Mouse (Mus musculus): ENCODE measurements at regions not wholly inside any gene's neighbourhood (a gene's known extent, or its start where the extent isn't known, plus 50 kb on each side); places are given as distances from the start of the nearest gene placed in this dataset.

DNA sequence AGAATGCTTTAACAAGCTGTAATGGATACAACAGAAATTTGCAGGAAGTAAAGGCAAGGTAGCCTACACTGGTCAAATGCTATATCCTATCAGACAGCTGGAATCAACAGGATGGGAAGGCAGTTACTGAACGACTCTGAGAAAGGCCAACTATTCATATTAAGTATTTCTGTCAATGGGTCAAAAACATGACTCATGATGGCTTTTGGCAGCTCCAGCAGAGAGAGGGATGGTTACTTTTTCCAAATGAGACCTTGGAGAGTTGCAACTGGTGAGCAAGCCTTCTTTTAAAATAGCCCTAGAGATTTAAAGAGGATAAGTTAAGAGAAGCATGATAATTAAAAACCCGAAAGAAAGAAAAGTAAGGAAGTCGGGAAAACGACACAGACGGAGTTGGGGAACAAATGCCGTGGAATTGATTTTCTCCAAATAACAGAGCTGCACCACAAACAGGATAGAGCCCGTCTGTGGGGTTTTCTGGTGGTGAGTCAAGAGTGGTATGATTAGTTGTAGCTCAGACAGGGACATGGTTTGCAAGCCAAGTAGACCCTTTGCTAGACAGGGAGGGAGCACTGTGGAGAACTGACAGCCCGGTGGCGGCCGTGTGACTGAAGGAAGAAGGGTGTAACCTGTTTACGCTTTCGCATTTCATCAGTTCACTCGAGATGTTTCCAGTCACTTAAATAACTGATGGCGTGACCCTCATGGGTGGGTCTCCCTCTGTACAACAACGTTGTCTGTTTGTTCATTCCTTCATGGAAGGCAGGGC, 3638.1 kb upstream of the Gm7489 start:
- TF ChIP-seq CTCF (IDR thresholded peaks at IDR 0.05; ENCODE audit: extremely low read depth, insufficient read depth, low read length) (no peak), POLR2A (IDR thresholded peaks at IDR 0.05; ENCODE audit: extremely low read depth, insufficient read depth, low read length) (no peak)
- no peak overlapping the region for H3K4me3 ChIP-seq (ENCODE audit: insufficient read depth, low read length)
- no peaks in the 10 kb centered on the region for H3K4me1 ChIP-seq (ENCODE audit: control insufficient read depth, insufficient read depth, low read length)
- H3K27ac ChIP-seq (ENCODE audit: insufficient read depth, low read length), result no peak overlapping the region

DNA sequence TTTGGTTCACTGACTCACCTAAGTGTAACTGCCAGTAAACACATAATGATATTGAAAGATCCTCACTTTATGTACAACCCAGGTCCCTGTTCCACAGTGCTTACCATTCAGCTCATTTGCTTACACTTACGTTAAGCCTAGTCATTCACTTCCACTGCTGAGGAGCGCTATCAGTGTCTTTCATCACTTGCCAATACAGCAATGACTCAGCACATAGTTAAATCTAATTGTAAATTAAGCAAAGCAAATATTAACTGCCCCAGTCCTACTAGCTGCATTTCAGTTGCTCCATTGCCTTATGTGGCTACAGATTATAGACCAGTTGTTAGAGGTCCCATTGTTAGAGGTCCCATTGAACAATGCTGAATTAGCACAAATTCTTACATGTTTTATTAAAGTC, 3624.6 kb upstream of the Gm7489 start:
- TF ChIP-seq CTCF (IDR thresholded peaks at IDR 0.05; ENCODE audit: extremely low read depth, insufficient read depth, low read length) (no peak), POLR2A (IDR thresholded peaks at IDR 0.05; ENCODE audit: extremely low read depth, insufficient read depth, low read length) (no peak)
- no peaks in the 10 kb centered on the region for H3K4me1 ChIP-seq (ENCODE audit: control insufficient read depth, insufficient read depth, low read length)

DNA sequence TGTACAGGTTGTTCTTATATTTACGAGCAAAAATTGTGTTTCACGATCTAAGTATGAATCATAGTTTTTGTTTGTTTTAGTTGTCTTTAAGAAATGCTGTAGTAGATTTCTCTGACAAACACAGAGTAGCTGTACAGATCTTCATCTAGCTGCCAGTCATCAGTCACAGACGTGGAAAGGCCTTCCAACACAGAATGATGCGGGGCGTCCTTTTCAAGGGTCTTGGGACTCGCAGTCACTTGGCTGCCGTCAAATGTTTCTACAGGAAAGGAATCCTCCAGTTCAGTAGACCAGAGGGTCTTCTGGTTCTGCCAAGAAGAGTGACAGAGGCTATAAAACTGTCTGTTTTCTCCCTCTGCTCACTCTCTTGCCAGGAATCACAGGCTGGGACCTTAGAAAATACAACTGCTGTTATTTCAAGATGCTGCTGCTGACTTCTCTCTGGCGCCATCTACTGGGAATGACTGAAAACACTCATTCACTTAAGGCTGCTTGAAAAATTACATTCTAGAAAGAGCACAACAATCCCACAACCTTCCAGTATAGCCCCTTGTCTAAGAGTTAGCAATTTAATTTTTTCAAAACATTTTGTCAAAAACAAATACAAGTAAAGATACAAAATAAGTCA, 3623.3 kb upstream of the Gm7489 start:
- Histone ChIP-seq H3K4me1 (ENCODE audit: control insufficient read depth, insufficient read depth, low read length) (no peaks in the 10 kb centered on the region), H3K27ac (ENCODE audit: insufficient read depth, low read length) (no peak overlapping the region), H3K4me3 (ENCODE audit: insufficient read depth, low read length) (no peak overlapping the region)
- TF ChIP-seq POLR2A (IDR thresholded peaks at IDR 0.05; ENCODE audit: extremely low read depth, insufficient read depth, low read length) (no peak), CTCF (IDR thresholded peaks at IDR 0.05; ENCODE audit: extremely low read depth, insufficient read depth, low read length) (peak; percentile 69)

More for the DNA sequence above, 3624.6 kb upstream of the Gm7489 start:
- Histone ChIP-seq H3K4me3 (ENCODE audit: insufficient read depth, low read length) (no peak overlapping the region), H3K27ac (ENCODE audit: insufficient read depth, low read length) (no peak overlapping the region)

DNA sequence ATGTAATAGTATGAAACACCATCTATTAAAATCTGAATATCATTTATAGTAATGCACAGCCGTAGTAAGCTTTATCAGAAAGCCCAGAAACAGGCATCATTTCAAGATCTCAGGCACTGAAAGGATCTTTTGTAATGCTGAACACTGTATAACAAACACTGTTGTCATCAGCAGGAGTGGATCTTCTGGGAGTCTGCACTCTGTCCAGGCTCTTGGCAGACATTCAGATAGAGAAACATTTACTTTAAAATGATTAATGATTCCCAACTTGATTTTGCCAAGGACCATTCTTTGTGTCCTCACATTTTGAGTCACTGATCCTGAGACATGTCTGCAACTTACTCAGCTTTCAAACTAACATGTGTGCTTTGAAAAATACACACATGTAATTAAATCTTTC, 3617.2 kb upstream of the Gm7489 start:
- TF ChIP-seq POLR2A (IDR thresholded peaks at IDR 0.05; ENCODE audit: extremely low read depth, insufficient read depth, low read length) (no peak), CTCF (IDR thresholded peaks at IDR 0.05; ENCODE audit: extremely low read depth, insufficient read depth, low read length) (no peak)
- no peaks in the 10 kb centered on the region for H3K4me1 ChIP-seq (ENCODE audit: control insufficient read depth, insufficient read depth, low read length)
- no peak overlapping the region for H3K4me3 ChIP-seq (ENCODE audit: insufficient read depth, low read length)
- no peak overlapping the region for H3K27ac ChIP-seq (ENCODE audit: insufficient read depth, low read length)

DNA sequence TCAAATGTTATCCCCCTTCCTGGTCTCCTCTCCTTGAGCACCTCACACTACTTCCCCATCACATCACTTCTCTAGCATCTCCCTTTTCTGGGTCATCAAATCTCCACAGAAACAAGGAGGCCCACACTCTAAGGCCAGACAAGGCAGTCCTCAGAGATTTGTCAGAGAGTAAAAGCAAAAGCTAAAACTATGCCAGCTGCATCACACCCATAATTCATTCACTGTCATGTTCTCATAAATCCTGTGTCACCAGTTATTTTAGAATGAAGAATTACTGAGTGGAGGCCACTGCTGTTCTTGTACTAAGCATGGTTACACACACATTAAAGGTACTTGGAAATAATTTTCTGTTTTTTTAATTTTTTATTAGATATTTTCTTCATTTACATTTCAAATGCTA, 3613.1 kb upstream of the Gm7489 start:
- H3K27ac ChIP-seq (ENCODE audit: insufficient read depth, low read length), result no peak overlapping the region
- TF ChIP-seq CTCF (IDR thresholded peaks at IDR 0.05; ENCODE audit: extremely low read depth, insufficient read depth, low read length) (no peak), POLR2A (IDR thresholded peaks at IDR 0.05; ENCODE audit: extremely low read depth, insufficient read depth, low read length) (no peak)

DNA sequence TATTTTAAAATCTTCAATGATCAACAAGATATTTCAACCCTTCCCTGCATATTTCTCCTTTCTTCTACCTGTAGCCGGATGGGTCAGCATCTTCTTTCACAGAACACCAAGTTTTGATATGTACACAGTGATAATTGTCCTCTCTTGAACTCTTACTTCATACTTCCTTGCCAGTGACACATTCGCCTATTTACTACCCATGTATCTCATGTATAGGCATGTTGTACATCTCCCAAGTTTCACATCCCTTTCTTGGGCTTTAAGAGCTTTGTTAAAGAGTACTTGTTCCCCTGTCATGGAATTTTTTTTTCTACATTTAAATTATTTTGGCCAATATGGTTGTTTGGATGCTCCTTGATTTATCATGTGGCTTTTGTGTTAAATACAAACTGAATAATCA, 3602.1 kb upstream of the Gm7489 start:
- no peaks in the 10 kb centered on the region for H3K4me1 ChIP-seq (ENCODE audit: control insufficient read depth, insufficient read depth, low read length)
- no peak overlapping the region for H3K4me3 ChIP-seq (ENCODE audit: insufficient read depth, low read length)
- no peak for TF ChIP-seq CTCF (IDR thresholded peaks at IDR 0.05; ENCODE audit: extremely low read depth, insufficient read depth, low read length)
- TF ChIP-seq POLR2A (IDR thresholded peaks at IDR 0.05; ENCODE audit: extremely low read depth, insufficient read depth, low read length), result no peak
- H3K27ac ChIP-seq (ENCODE audit: insufficient read depth, low read length), result no peak overlapping the region

More for the DNA sequence above, 3613.1 kb upstream of the Gm7489 start:
- H3K4me3 ChIP-seq (ENCODE audit: insufficient read depth, low read length), result no peak overlapping the region
- H3K4me1 ChIP-seq (ENCODE audit: control insufficient read depth, insufficient read depth, low read length), result no peaks in the 10 kb centered on the region

DNA sequence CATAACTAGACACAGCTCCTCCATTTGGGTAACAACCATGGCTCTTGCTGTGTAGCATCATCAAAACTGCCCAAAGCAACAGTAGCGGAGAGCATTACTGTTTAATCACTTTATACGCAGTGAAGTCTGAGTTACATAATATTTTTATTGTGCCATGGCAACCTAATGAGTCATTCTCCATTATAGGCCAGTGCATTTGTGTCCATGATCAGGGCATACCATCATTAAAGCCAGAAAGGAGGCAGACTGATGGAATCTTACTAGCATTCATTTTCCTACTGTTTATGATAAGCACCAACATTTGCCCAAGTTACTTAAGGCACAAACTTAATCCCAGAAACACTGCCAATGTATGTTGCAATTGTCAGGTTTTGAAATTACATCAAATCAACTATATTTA, 3601.2 kb upstream of the Gm7489 start:
- TF ChIP-seq CTCF (IDR thresholded peaks at IDR 0.05; ENCODE audit: extremely low read depth, insufficient read depth, low read length) (no peak), POLR2A (IDR thresholded peaks at IDR 0.05; ENCODE audit: extremely low read depth, insufficient read depth, low read length) (no peak)
- Histone ChIP-seq H3K4me1 (ENCODE audit: control insufficient read depth, insufficient read depth, low read length) (no peaks in the 10 kb centered on the region), H3K4me3 (ENCODE audit: insufficient read depth, low read length) (no peak overlapping the region), H3K27ac (ENCODE audit: insufficient read depth, low read length) (no peak overlapping the region)

DNA sequence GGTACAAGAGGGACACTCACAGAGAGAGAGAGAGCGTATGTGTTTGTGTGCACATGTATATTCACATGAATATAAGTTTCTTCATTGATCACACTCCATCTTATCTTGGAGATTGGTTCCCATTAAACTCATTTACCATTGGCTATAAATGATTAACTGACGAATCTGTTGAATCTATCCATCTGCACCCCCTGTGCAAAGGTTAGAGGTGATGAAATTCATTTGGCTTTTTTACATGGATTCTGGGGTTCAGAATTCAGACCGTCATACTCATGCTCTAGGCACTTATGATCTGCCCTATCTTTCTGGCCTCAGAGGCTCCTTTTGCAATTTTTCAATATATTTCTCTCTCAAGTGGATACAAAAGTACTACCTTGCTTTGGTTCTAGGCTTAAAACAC, 3582.9 kb upstream of the Gm7489 start:
- no peak overlapping the region for H3K4me3 ChIP-seq (ENCODE audit: insufficient read depth, low read length)
- no peak overlapping the region for H3K27ac ChIP-seq (ENCODE audit: insufficient read depth, low read length)
- TF ChIP-seq POLR2A (IDR thresholded peaks at IDR 0.05; ENCODE audit: extremely low read depth, insufficient read depth, low read length), result no peak
- no peak for TF ChIP-seq CTCF (IDR thresholded peaks at IDR 0.05; ENCODE audit: extremely low read depth, insufficient read depth, low read length)
- H3K4me1 ChIP-seq (ENCODE audit: control insufficient read depth, insufficient read depth, low read length), result no peaks in the 10 kb centered on the region

DNA sequence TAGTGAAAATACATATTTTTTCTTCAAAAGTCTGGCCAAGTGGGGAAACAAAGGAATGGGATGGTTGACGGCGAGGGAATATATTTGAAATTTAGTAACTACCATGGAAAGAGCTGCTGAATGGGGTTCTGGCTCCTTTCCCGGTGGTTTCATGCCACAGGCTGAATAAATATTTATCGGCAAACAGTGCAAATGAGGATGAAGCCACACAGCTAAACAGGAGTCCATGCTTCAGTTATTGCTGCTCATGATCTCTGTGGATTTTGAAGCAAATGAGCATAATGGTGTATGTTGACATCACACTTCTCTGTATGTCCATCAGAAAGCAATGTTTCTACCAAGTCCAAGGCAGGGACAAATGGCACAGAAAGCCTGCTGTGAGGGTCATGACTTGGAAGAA, 3580.6 kb upstream of the Gm7489 start:
- Histone ChIP-seq H3K4me3 (ENCODE audit: insufficient read depth, low read length) (no peak overlapping the region), H3K27ac (ENCODE audit: insufficient read depth, low read length) (no peak overlapping the region), H3K4me1 (ENCODE audit: control insufficient read depth, insufficient read depth, low read length) (no peaks in the 10 kb centered on the region)
- TF ChIP-seq CTCF (IDR thresholded peaks at IDR 0.05; ENCODE audit: extremely low read depth, insufficient read depth, low read length), result no peak
- TF ChIP-seq POLR2A (IDR thresholded peaks at IDR 0.05; ENCODE audit: extremely low read depth, insufficient read depth, low read length), result no peak

DNA sequence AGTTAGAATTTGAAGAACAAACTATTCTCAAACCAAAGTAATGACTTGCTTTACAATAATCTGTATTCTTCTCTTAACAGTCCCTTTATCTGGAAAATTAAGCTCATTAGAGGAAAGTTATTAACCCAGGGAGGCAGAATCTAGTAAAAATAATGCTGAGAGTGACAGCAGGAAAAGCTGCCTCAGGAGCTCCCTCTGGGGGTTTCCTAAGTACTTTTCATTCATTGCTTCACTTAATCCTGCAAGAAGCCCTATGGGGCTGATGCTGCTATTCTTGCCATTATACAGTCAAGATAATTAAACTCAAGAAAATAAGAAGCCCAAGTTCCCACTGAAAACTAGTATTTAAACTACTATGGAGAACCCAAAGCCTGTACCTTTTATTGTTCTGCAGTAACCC, 3563.9 kb upstream of the Gm7489 start:
- H3K27ac ChIP-seq (ENCODE audit: insufficient read depth, low read length), result no peak overlapping the region
- no peak for TF ChIP-seq CTCF (IDR thresholded peaks at IDR 0.05; ENCODE audit: extremely low read depth, insufficient read depth, low read length)
- no peak for TF ChIP-seq POLR2A (IDR thresholded peaks at IDR 0.05; ENCODE audit: extremely low read depth, insufficient read depth, low read length)

More for the DNA sequence above, 3563.9 kb upstream of the Gm7489 start:
- Histone ChIP-seq H3K4me3 (ENCODE audit: insufficient read depth, low read length) (no peak overlapping the region), H3K4me1 (ENCODE audit: control insufficient read depth, insufficient read depth, low read length) (no peaks in the 10 kb centered on the region)

Measured in cortical plate, adult 2 months (tissue).